In genomic region chr16:31575646-31576045, GRCm38 (mm10) we compare ENCODE assay signal across 8 mouse cellular contexts.
DNase-seq lines count a peak whose midpoint lies in the region; ATAC-seq and TF ChIP-seq lines count a peak whose summit lies in the region.
"Not testable (repeated sequence)": the region's sequence is repeated elsewhere in the genome, so short reads cannot be mapped to it uniquely, and the experiment has no call there.

No protein-coding gene starts in this region.

- peak overlapping the region; percentile 44 for H3K4me2 ChIP-seq in heart, postnatal 0 days (ENCODE audit: low read depth, low read length)
- H3K4me2 ChIP-seq in lung, embryonic 14.5 days: peak overlapping the region; percentile 44

- TF ChIP-seq CTCF in heart, postnatal 0 days (IDR thresholded peaks at IDR 0.05; ENCODE audit: low read depth); liver, adult 2 months (IDR thresholded peaks at IDR 0.05; ENCODE audit: low read depth, low read length); lung, embryonic 14.5 days (IDR thresholded peaks at IDR 0.05; ENCODE audit: low read depth): not testable (repeated sequence)

- not testable (repeated sequence) for H3K9me3 ChIP-seq in heart, embryonic 10.5 days; heart, postnatal 0 days (replicated peaks; ENCODE audit: control insufficient read depth, low read length); lung, embryonic 14.5 days (ENCODE audit: low read depth, low read length)

- H3K4me1 ChIP-seq in heart, embryonic 10.5 days: peaks cover 22% of the 10 kb centered on the region
- H3K4me1 ChIP-seq in heart, postnatal 0 days (ENCODE audit: control insufficient read depth, insufficient read depth): not testable (repeated sequence)
- H3K4me1 ChIP-seq in liver, adult 2 months (ENCODE audit: control insufficient read depth, insufficient read depth, low read length): peaks cover 17% of the 10 kb centered on the region
- H3K4me1 ChIP-seq in lung, embryonic 14.5 days (ENCODE audit: insufficient read depth): 0 out of 2 replicates have a peak, but pooled peaks cover 12% of the 10 kb centered on the region

- not testable (repeated sequence) for TF ChIP-seq POLR2A in liver, adult 2 months (IDR thresholded peaks at IDR 0.05; ENCODE audit: extremely low read depth, insufficient read depth, low read length)

- not testable (repeated sequence) for H3K9ac ChIP-seq in heart, postnatal 0 days (replicated peaks; ENCODE audit: low read depth, low read length); liver, adult 2 months (ENCODE audit: low read depth, low read length); lung, embryonic 14.5 days

- TF ChIP-seq EP300 in heart, postnatal 0 days (IDR thresholded peaks at IDR 0.05; ENCODE audit: low read depth): not testable (repeated sequence)

- H3K36me3 ChIP-seq in heart, embryonic 10.5 days; heart, postnatal 0 days (replicated peaks; ENCODE audit: control insufficient read depth, insufficient read depth, low read length); liver, adult 2 months (ENCODE audit: control insufficient read depth, insufficient read depth, low read length); lung, embryonic 14.5 days (ENCODE audit: insufficient read depth): not testable (repeated sequence)

- WGBS in heart, embryonic 10.5 days: 27% methylated on average over 11 of the region's 11 CpGs
- WGBS in heart, postnatal 0 days: 24% methylated on average over 11 of the region's 11 CpGs
- WGBS in liver, adult 2 months: 9% methylated on average over 11 of the region's 11 CpGs
- WGBS in lung, embryonic 14.5 days: 7% methylated on average over 11 of the region's 11 CpGs

- DNase-seq in embryo, embryonic 11 days: peak; percentile 13
- DNase-seq in heart, embryonic 10.5 days (ENCODE audit: low spot score): peak; percentile 75
- not testable (repeated sequence) for DNase-seq in heart, postnatal 0 days (ENCODE audit: low spot score)
- peak; percentile 17 for DNase-seq in kidney, adult 9 months
- peak; percentile 49 to 65 for DNase-seq in kidney, postnatal 4 days
- DNase-seq in liver, adult 2 months (ENCODE audit: extremely low read depth, low read depth, low spot score): peak; percentile 63
- DNase-seq in lung, embryonic 14.5 days: peak; percentile 87
- DNase-seq in lung, postnatal 36 days: peak; percentile 80

- H3K4me3 ChIP-seq in heart, embryonic 10.5 days; heart, postnatal 0 days (ENCODE audit: low read depth, low read length); liver, adult 2 months (ENCODE audit: insufficient read depth, low read depth, low read length); lung, embryonic 14.5 days (ENCODE audit: low read depth, low read length): not testable (repeated sequence)

- ATAC-seq in heart, postnatal 0 days (ENCODE audit: insufficient read depth, low read depth): not testable (repeated sequence)
- ATAC-seq in lung, embryonic 14.5 days (ENCODE audit: insufficient read depth): peak; percentile 74

- H3K27ac ChIP-seq in heart, embryonic 10.5 days; heart, postnatal 0 days (ENCODE audit: low read depth); liver, adult 2 months (replicated peaks; ENCODE audit: insufficient read depth, low read depth, low read length): not testable (repeated sequence)
- peak overlapping the region; percentile 48 for H3K27ac ChIP-seq in lung, embryonic 14.5 days (ENCODE audit: low read depth)

- not testable (repeated sequence) for H3K79me2 ChIP-seq in liver, adult 2 months (ENCODE audit: control insufficient read depth, insufficient read depth, low read length)

- H3K27me3 ChIP-seq in heart, embryonic 10.5 days (ENCODE audit: insufficient read depth, poor library complexity, severe bottlenecking); heart, postnatal 0 days (ENCODE audit: control insufficient read depth, insufficient read depth, low read length); liver, adult 2 months (ENCODE audit: control insufficient read depth, insufficient read depth, low read length); lung, embryonic 14.5 days (ENCODE audit: insufficient read depth, low read length): not testable (repeated sequence)
